Mouse (Mus musculus): ENCODE results near the gene Gm5089.

GRCm38 (mm10) chr14:122450496-122451382 is at the start of gene Gm5089:
- TF ChIP-seq POLR2A (IDR thresholded peaks at IDR 0.05; ENCODE audit: low read depth, low read length) (no peak), CTCF (IDR thresholded peaks at IDR 0.05; ENCODE audit: borderline replicate concordance, insufficient read depth, low read length) (no peak)

Data from embryonic fibroblast, embryonic 13.5 days (primary cell).